Mouse (Mus musculus) left cerebral cortex, postnatal 36 days (tissue): ENCODE results near the gene Zcchc24. TPM values are rescaled to one million over a fixed set of nuclear protein-coding genes. Genes with fewer than 3 reads are reported as not detected.
"Not testable (repeated sequence)": the region's sequence is repeated elsewhere in the genome, so short reads cannot be mapped to it uniquely, and the experiment has no call there.

ENCODE experiments used
- DNase-seq, 2 experiments: peaks; one replicate each; pipeline ENCODE4 v3.0.0; 2021 to 2022; ENCODE audit warnings: low spot score in 2 of 2, mixed read lengths in 1 of 2
- intact Hi-C: fragments of 180-260 bp; cut with DNase I; formaldehyde crosslinking; loops from one replicate; pipeline ENCODE4 v1.15.1; 2025
- total RNA-seq, 2 experiments: library from RNA; stranded (reverse); gene quantifications; 2 replicates each; pipeline ENCODE4 v1.2.3; 2021

Zcchc24 gene
- 10 to 100 TPM; 49.1 to 49.7 TPM for total RNA-seq

- intact Hi-C loops = loop anchor here (5.0 kb wide), 1 partner anchor 47 kb away; no protein-coding TSS in a partner anchor
- peak; percentile 73 to 80 for DNase-seq
These were observed at the start of gene Zcchc24 for GRCm38 (mm10) chr14:25768915-25769625. Gene Zcchc24 (minus strand): TSS chr14:25769039.

GRCm38 (mm10) chr14:25816416-25816815, 47.6 kb upstream of the Zcchc24 start:
- intact Hi-C loops = no loop called here
- peak; percentile 60 to 64 for DNase-seq

GRCm38 (mm10) chr14:25814140-25814539, 45.3 kb upstream of the Zcchc24 start:
- no peak for DNase-seq
- intact Hi-C loops = no loop called here

- intact Hi-C loops, DNase-seq: not testable (repeated sequence)
These were observed 42.2 kb upstream of the Zcchc24 start for GRCm38 (mm10) chr14:25811026-25811425.

GRCm38 (mm10) chr14:25806561-25806960, 37.7 kb upstream of the Zcchc24 start:
- intact Hi-C loops = no loop called here
- no peak for DNase-seq

- DNase-seq = peak; percentile 32 to 33
- intact Hi-C loops = no loop called here
These were observed 37.0 kb upstream of the Zcchc24 start for GRCm38 (mm10) chr14:25805871-25806270.

- DNase-seq = no peak
- intact Hi-C loops = loop anchor here (5.0 kb wide), 1 partner anchor 91 kb away; no protein-coding TSS in a partner anchor
These were observed 34.5 kb upstream of the Zcchc24 start for GRCm38 (mm10) chr14:25803246-25803809.

- no peak for DNase-seq
- intact Hi-C loops = loop anchor here (5.0 kb wide), 1 partner anchor 90 kb away; no protein-coding TSS in a partner anchor
These were observed 33.7 kb upstream of the Zcchc24 start for GRCm38 (mm10) chr14:25802511-25802910.

GRCm38 (mm10) chr14:25800166-25800960, 31.5 kb upstream of the Zcchc24 start:
- peak; percentile 75 to 80 for DNase-seq
- intact Hi-C loops = loop anchor here (5.0 kb wide), 1 partner anchor 88 kb away; no protein-coding TSS in a partner anchor

GRCm38 (mm10) chr14:25796619-25797018, 27.8 kb upstream of the Zcchc24 start:
- intact Hi-C loops = no loop called here
- no peak for DNase-seq

- DNase-seq = peak in 1 of 2 experiments; percentile 28
- intact Hi-C loops = loop anchor here (2.0 kb wide), 1 partner anchor 25 kb away; no protein-coding TSS in a partner anchor
These were observed 26.8 kb upstream of the Zcchc24 start for GRCm38 (mm10) chr14:25795561-25796174.

GRCm38 (mm10) chr14:25795067-25795466, 26.2 kb upstream of the Zcchc24 start:
- DNase-seq = no peak
- intact Hi-C loops = loop anchor here (2.0 kb wide), 1 partner anchor 24 kb away; no protein-coding TSS in a partner anchor

GRCm38 (mm10) chr14:25794331-25794730, 25.5 kb upstream of the Zcchc24 start:
- DNase-seq = no peak
- intact Hi-C loops = loop anchor here (2.0 kb wide), 1 partner anchor 24 kb away; no protein-coding TSS in a partner anchor

GRCm38 (mm10) chr14:25790768-25791302, 22.0 kb upstream of the Zcchc24 start:
- intact Hi-C loops = no loop called here

GRCm38 (mm10) chr14:25789946-25790345, 21.1 kb upstream of the Zcchc24 start:
- intact Hi-C loops = no loop called here

More at GRCm38 (mm10) chr14:25790768-25791302, 22.0 kb upstream of the Zcchc24 start:
- DNase-seq = no peak

GRCm38 (mm10) chr14:25789207-25789606, 20.4 kb upstream of the Zcchc24 start:
- intact Hi-C loops = no loop called here
- DNase-seq = no peak

More at GRCm38 (mm10) chr14:25789946-25790345, 21.1 kb upstream of the Zcchc24 start:
- no peak for DNase-seq

GRCm38 (mm10) chr14:25788201-25788600, 19.4 kb upstream of the Zcchc24 start:
- intact Hi-C loops = no loop called here
- no peak for DNase-seq

GRCm38 (mm10) chr14:25787387-25787910, 18.6 kb upstream of the Zcchc24 start:
- DNase-seq = no peak
- intact Hi-C loops = no loop called here

- no peak for DNase-seq
- intact Hi-C loops = no loop called here
These were observed 18.1 kb upstream of the Zcchc24 start for GRCm38 (mm10) chr14:25786959-25787358.
